Mouse (Mus musculus) embryonic facial prominence, embryonic 15.5 days (tissue): ENCODE data around the gene Slc20a1. TPM values are rescaled to one million over a fixed set of nuclear protein-coding genes. Genes with fewer than 3 reads are reported as not detected.

Experiments
- ATAC-seq: fragments of 200-750 bp; cut with Nextera tagmentation; 2 replicates; pipeline ENCODE4 v1.8.0; 2017; ENCODE audit warnings: low read depth, moderate TSS enrichment; ENCODE audit not compliant: insufficient number of reproducible peaks, low FRiP score, low TSS enrichment
- H3K27ac ChIP-seq: fragments of 300-500 bp; sonication (generic); replicated peaks from 2 replicates; pipeline ENCODE4 v1.5.1; 2015; ENCODE audit warnings: mild to moderate bottlenecking, inconsistent platforms
- H3K27me3 ChIP-seq: fragments of 300-500 bp; sonication (generic); 2 replicates; pipeline ENCODE4 v1.6.1; 2015; ENCODE audit warnings: inconsistent platforms
- H3K36me3 ChIP-seq: fragments of 300-500 bp; sonication (generic); 2 replicates; pipeline ENCODE4 v1.6.1; 2015; ENCODE audit warnings: mild to moderate bottlenecking, inconsistent platforms
- H3K4me1 ChIP-seq: fragments of 300-500 bp; sonication (generic); 2 replicates; pipeline ENCODE4 v1.6.1; 2015; ENCODE audit warnings: inconsistent platforms
- H3K4me2 ChIP-seq: fragments of 300-500 bp; sonication (generic); replicated peaks from 2 replicates; pipeline ENCODE4 v1.6.1; 2015; ENCODE audit warnings: mild to moderate bottlenecking, inconsistent platforms
- H3K4me3 ChIP-seq: fragments of 300-500 bp; sonication (generic); replicated peaks from 2 replicates; pipeline ENCODE4 v1.5.1; 2015; ENCODE audit warnings: mild to moderate bottlenecking, inconsistent platforms
- H3K9ac ChIP-seq: fragments of 300-500 bp; sonication (generic); 2 replicates; pipeline ENCODE4 v1.6.1; 2015; ENCODE audit warnings: inconsistent platforms
- H3K9me3 ChIP-seq: fragments of 300-500 bp; sonication (generic); replicated peaks from 2 replicates; pipeline ENCODE4 v1.6.1; 2016; ENCODE audit warnings: inconsistent platforms
- WGBS: fragments of 180-500 bp; shearing (Covaris S2); methylation state at CpG from one replicate; pipeline ENCODE4 v1.1.7; 2015; 5-methylcytosine and 5-hydroxymethylcytosine counted together
- polyA plus RNA-seq: library from polyadenylated mRNA; unstranded; fragments of >200 nt; fragmentation: Nextera tagmentation; extraction: Ambion mirVana; gene quantifications from 2 replicates; pipeline ENCODE4 v1.2.1, GENCODE M21; 2015

The Slc20a1 gene
- polyA plus RNA-seq, 1 experiment from 2014 or later, result 24.0 TPM

DNA sequence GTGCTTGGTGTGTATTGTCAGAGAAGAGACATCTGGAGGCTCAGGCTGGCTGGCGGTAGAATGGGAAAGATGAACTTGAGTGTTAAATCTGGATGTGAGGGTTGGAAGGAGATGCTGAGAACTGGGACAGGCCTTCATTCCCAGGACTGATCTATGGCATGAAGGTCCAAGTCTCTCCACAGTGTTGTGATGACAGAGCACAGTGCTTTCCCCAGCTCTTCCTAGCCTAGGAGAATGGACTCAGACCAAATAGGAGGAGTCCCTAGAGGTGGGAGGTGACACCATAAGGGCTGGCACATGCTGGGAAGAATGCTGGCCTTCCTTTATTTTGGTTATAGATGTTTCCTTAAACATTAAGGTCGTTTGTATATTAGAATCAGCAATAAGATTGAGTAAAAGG lies 13.4 kb downstream of the Slc20a1 start:
- no peak for ATAC-seq
- Histone ChIP-seq H3K4me2 (no peak overlapping the region), H3K4me1 (no peaks in the 10 kb centered on the region), H3K36me3 (peaks cover 52% of the 10 kb centered on the region), H3K27ac (no peak overlapping the region), H3K9ac (no peak overlapping the region), H3K4me3 (no peak overlapping the region), H3K9me3 (no peaks in the 10 kb centered on the region), H3K27me3 (no peaks in the 10 kb centered on the region)
- 72% methylated on average over 2 of the region's 2 CpGs for WGBS

DNA sequence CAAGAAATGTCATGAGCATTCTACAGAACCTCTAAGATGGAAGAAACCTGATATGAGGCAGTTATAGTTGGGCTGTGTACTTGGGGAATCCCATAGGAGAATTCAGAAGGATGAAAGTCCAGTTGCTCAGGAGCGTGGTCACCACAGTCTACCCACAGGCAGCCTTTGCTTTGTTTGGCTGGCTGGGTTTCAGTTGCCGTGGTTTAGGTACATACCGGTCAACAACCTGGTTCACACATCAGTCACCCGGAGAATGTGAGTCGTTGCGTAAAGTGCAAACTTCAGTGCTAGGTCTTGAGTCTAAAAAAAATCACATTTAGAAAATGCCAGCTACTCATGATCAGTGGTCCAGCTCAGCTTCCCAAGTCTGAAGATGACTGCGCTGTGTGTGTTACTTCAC lies 14.0 kb downstream of the Slc20a1 start:
- no peaks in the 10 kb centered on the region for H3K4me1 ChIP-seq
- H3K9ac ChIP-seq, result no peak overlapping the region
- no peak overlapping the region for H3K27ac ChIP-seq
- ATAC-seq, result no peak
- no peak overlapping the region for H3K4me2 ChIP-seq
- no peaks in the 10 kb centered on the region for H3K27me3 ChIP-seq
- H3K4me3 ChIP-seq, result no peak overlapping the region
- peaks cover 46% of the 10 kb centered on the region for H3K36me3 ChIP-seq
- no peaks in the 10 kb centered on the region for H3K9me3 ChIP-seq
- WGBS, result 88% methylated on average over 7 of the region's 7 CpGs

DNA sequence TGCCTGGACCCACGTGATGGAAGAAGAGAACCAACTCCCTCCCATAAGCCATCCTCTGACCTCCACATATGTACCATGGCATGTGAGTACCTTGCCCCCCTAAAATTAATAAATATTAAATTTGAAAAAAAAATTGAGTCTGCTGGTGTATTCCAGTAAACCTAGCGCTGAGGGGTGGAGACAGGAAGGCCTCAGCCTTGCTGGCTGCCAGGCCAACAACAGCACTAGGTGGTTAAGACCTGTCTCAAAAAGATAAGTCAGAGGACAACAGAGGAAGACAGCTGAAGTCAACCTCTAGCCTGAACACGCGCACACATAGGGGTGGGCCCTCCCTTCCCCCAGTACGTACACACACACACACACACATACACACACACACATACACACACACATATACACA lies 16.2 kb downstream of the Slc20a1 start:
- no peak for ATAC-seq
- H3K4me3 ChIP-seq, result no peak overlapping the region
- no peaks in the 10 kb centered on the region for H3K27me3 ChIP-seq
- no peak overlapping the region for H3K4me2 ChIP-seq
- H3K27ac ChIP-seq, result no peak overlapping the region
- H3K36me3 ChIP-seq, result peaks cover 24% of the 10 kb centered on the region
- H3K4me1 ChIP-seq, result no peaks in the 10 kb centered on the region
- H3K9ac ChIP-seq, result no peak overlapping the region
- no peaks in the 10 kb centered on the region for H3K9me3 ChIP-seq
- WGBS, result 90% methylated on average over 5 of the region's 5 CpGs

DNA sequence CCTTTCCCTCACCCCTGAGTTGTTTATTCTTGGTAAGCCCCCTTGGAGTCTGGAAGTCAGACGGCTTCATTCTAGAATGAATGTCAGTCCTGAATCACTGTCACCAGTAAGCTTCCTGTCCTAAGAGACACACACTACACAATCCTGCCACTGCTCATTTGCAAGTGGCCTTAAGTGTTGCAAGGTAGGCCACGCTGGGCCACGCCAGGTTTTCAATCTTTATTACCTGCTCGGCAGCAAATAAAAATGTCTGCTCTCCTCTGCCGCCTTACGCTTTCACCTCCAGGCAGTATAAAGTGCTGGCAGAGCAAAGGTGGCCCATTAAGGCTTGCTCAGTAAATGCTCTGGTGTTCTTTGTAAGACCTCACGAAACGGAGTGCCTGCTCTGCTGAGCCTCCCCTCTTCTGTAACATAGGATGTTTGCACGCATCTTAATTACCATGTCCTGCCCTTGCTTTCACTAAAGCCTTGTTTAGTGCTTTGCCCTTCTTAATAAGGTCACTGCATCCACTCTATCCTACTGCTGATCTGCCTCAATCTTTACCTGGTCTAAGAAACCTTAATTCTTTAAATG lies 19.1 kb downstream of the Slc20a1 start:
- Histone ChIP-seq H3K27ac (no peak overlapping the region), H3K4me3 (no peak overlapping the region), H3K4me2 (no peak overlapping the region), H3K9me3 (no peaks in the 10 kb centered on the region), H3K27me3 (no peaks in the 10 kb centered on the region), H3K9ac (no peak overlapping the region), H3K4me1 (no peaks in the 10 kb centered on the region), H3K36me3 (no peaks in the 10 kb centered on the region)
- ATAC-seq, result no peak
- 65% methylated on average over 9 of the region's 9 CpGs for WGBS

DNA sequence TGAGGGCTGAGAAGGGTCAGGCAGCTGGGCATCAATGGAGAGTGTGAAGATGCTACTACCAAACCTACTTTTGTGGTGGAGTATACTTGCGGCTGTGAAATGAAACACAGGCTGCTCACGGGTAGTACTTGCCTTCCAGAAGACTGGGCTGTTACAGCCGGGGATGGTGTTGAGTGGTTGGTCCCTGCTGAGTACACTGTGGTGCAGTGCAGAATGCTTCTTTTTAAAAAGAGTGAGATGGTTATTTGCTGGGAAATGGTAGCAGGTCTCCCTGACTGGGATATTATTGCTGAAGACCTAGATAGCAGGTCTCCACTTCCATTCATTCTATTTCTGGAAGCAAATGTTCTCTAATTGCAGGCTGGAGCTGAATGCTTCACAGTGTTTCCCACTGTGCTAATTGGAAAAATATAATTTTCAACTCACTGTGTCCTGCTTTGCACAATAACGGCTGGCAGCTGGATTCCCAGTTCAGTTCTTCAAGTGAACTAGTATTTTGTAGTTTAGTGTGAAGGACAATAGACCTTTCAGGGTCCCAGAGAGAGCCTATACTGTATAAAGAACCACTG lies 20.1 kb downstream of the Slc20a1 start:
- H3K4me1 ChIP-seq, result no peaks in the 10 kb centered on the region
- no peak overlapping the region for H3K27ac ChIP-seq
- ATAC-seq, result no peak
- no peaks in the 10 kb centered on the region for H3K9me3 ChIP-seq
- no peak overlapping the region for H3K9ac ChIP-seq
- H3K36me3 ChIP-seq, result no peaks in the 10 kb centered on the region
- no peak overlapping the region for H3K4me3 ChIP-seq
- no peaks in the 10 kb centered on the region for H3K27me3 ChIP-seq
- WGBS, result 72% methylated on average over 4 of the region's 4 CpGs
- H3K4me2 ChIP-seq, result no peak overlapping the region

DNA sequence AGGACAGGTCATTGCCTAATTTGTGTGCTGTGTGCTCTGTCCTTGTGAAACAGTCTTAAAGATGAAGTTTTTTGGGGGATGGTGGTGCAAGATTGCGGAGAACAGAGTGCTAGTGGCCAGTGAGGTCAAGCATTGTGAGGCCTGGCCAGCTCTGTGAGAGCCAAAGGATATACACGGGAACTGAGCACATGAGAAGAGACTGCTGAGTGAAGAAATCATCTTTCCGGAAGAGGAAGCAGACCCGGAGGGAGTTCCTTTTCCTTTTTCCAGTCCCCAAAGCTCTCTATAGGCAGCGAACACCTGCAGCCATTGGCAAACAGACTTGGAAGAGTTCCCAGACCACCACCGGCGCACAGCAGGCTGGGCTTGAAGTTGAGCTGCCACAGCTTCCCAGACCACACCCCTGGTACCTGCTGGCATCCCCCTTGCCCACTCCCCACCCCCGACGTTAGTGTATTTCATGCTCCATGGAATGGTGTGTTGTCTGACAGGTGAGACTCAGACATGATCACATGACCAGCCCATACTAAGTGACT lies 22.6 kb downstream of the Slc20a1 start:
- H3K4me1 ChIP-seq, result no peaks in the 10 kb centered on the region
- no peak overlapping the region for H3K4me3 ChIP-seq
- H3K9me3 ChIP-seq, result no peaks in the 10 kb centered on the region
- 71% methylated on average over 9 of the region's 9 CpGs for WGBS
- H3K27ac ChIP-seq, result no peak overlapping the region
- H3K9ac ChIP-seq, result no peak overlapping the region
- H3K4me2 ChIP-seq, result no peak overlapping the region
- no peak for ATAC-seq
- H3K27me3 ChIP-seq, result no peaks in the 10 kb centered on the region
- H3K36me3 ChIP-seq, result no peaks in the 10 kb centered on the region

DNA sequence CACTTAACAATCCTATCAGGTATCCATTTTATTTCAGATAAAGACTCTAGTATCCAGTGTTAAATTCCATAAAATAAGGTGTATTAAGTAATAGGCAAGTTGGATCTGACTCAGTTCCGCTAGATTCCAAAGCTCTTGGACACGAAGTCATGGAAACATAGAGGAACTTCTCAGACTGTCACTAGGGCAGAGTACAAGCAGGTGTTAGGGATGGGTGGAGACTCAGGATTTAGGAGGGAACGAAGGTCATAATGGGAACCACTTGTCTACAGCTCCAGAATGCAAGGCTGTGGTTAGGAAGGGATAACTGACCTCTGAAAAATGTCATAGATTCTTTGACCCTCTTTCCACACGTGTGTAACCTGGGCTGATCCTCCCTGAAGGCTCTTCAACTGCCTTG lies 25.6 kb downstream of the Slc20a1 start:
- 65% methylated on average over 4 of the region's 4 CpGs for WGBS
- no peak for ATAC-seq

DNA sequence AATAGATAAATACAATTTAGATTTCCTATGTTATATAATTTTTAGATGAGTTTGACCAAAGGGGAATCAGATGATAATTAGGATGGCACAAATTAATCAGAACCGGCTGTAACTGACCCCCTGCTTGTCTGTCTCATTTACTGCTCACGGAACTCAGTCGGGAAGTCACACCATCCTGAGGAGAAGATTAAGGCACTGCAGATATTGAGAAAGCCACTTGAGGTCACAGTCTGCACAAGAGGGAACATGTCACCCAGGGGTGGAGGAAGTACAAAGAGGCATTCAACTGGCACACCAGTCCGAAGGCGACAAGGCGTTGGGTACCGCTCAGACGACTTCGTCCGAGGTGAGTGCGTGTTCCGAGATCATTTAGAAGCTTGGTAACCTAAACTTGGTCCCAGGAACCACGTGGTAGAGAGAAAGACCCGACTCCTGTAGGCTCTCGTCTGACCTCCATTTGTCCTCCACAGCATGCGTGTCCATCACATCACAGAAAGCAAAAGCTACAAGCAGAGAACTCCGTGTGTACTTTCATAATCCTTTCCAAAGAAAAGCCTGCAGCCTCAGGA lies 26.8 kb downstream of the Slc20a1 start:
- Histone ChIP-seq H3K4me2 (no peak overlapping the region), H3K4me3 (no peak overlapping the region), H3K9ac (no peak overlapping the region), H3K27ac (no peak overlapping the region), H3K27me3 (no peaks in the 10 kb centered on the region), H3K36me3 (no peaks in the 10 kb centered on the region), H3K9me3 (no peaks in the 10 kb centered on the region), H3K4me1 (no peaks in the 10 kb centered on the region)
- WGBS, result 86% methylated on average over 17 of the region's 17 CpGs
- ATAC-seq, result no peak

More for the DNA sequence above, 25.6 kb downstream of the Slc20a1 start:
- Histone ChIP-seq H3K27ac (no peak overlapping the region), H3K4me1 (no peaks in the 10 kb centered on the region), H3K36me3 (no peaks in the 10 kb centered on the region), H3K9ac (no peak overlapping the region), H3K4me2 (no peak overlapping the region), H3K27me3 (no peaks in the 10 kb centered on the region), H3K4me3 (no peak overlapping the region), H3K9me3 (no peaks in the 10 kb centered on the region)

DNA sequence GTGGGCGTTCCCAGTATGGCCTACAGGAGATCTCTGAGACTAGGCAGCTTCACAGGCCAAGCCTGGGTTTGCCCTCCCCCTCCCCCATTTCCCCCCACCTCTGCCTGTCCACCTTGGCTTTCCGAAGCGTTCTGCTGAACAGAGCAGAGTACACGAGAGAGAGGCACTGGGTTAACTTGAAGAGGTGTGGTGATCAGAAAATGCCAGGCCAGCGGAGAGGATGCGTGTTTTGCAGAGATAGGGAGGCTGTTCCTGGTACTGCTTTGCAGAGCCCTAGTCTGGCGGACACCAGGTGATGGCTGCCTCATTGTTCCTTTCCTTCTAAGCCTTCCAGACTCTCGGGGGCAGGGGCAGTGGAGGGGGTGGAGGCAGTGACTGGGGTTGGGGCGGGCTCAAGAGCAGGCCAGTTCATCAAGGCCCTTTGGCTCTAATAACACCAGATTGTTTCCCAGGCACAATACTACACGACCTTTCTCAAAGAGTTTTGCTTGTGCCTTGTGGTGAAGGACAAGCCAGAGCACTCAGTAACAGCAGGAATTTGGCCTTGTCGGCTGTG lies 27.8 kb downstream of the Slc20a1 start:
- Histone ChIP-seq H3K27me3 (no peaks in the 10 kb centered on the region), H3K9ac (no peak overlapping the region), H3K4me3 (no peak overlapping the region), H3K36me3 (no peaks in the 10 kb centered on the region), H3K27ac (no peak overlapping the region), H3K9me3 (no peaks in the 10 kb centered on the region), H3K4me2 (no peak overlapping the region), H3K4me1 (no peaks in the 10 kb centered on the region)
- ATAC-seq, result no peak
- 68% methylated on average over 11 of the region's 11 CpGs for WGBS

DNA sequence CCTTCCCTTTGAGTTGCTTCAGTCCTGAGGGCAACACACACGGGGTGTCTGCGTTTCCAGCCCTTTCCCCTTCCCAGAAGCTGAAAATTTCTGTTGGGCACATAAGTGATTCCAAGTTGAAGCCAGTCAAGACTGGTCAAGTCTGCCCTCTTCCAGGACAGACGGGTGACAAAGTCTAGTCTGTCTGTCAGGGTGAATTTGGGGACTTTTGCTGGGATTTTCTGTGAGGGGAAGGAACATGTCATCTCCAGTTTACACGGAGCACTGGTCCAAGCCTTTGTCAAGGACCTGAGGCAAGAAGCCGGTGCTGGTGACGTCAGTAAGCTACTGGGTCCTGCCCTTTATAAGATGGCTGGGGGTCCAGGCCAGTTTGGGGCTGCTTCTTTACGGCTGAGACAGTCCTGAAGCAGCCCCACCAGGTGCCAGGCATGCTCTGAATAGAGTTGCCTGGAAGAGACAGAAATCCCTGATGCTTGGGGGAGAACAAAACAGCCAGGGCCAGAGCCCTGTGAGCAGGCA lies 28.5 kb downstream of the Slc20a1 start:
- no peak overlapping the region for H3K4me2 ChIP-seq
- no peaks in the 10 kb centered on the region for H3K4me1 ChIP-seq
- no peak overlapping the region for H3K9ac ChIP-seq
- WGBS, result 77% methylated on average over 7 of the region's 7 CpGs
- no peak overlapping the region for H3K4me3 ChIP-seq
- H3K36me3 ChIP-seq, result no peaks in the 10 kb centered on the region
- ATAC-seq, result no peak
- H3K9me3 ChIP-seq, result no peaks in the 10 kb centered on the region
- no peaks in the 10 kb centered on the region for H3K27me3 ChIP-seq
- H3K27ac ChIP-seq, result no peak overlapping the region

DNA sequence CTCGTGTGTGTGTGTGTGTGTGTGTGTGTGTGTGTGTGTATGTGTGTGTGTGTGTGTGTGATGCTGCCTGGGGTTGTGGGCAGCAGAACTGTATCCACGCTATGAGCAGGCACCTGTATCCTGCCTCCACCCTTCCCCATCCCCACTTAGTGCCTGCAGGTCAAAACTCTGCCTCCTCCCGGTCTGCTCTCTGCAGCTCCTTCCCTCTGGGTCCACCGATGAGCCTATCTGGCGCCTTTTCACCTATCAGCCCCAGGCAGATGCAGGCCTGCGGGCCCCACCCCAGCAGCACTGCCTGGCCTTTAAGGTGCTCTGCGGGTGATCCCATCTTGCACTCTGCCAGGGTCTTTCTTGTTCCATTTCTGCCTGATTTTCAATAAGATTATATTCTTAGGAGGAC lies 29.1 kb downstream of the Slc20a1 start:
- no peak for ATAC-seq
- Histone ChIP-seq H3K27me3 (peaks cover 3% of the 10 kb centered on the region; the same call in 1 of the 2 replicates), H3K27ac (no peak overlapping the region), H3K36me3 (no peaks in the 10 kb centered on the region), H3K4me3 (no peak overlapping the region), H3K4me1 (no peaks in the 10 kb centered on the region), H3K4me2 (no peak overlapping the region), H3K9ac (no peak overlapping the region), H3K9me3 (no peaks in the 10 kb centered on the region)
- WGBS, result 71% methylated on average over 6 of the region's 7 CpGs
